Comparison of ENCODE assay signal across 8 mouse cellular contexts in genomic region chr10:59223301-59223700, GRCm38 (mm10). TPM values are rescaled to one million over a fixed set of nuclear protein-coding genes. Genes with fewer than 3 reads are reported as not detected.
DNase-seq lines count a peak whose midpoint lies in the region; ATAC-seq and TF ChIP-seq lines count a peak whose summit lies in the region.

No protein-coding gene starts in this region.

- WGBS in heart, embryonic 13.5 days: 42% methylated on average over 14 of the region's 14 CpGs
- WGBS in hindbrain, embryonic 14.5 days: 41% methylated on average over 14 of the region's 14 CpGs
- 38% methylated on average over 14 of the region's 14 CpGs for WGBS in midbrain, embryonic 13.5 days

- ATAC-seq in heart, embryonic 13.5 days (ENCODE audit: extremely low read depth, insufficient number of reproducible peaks, low FRiP score, low TSS enrichment): no peak
- no peak for ATAC-seq in hindbrain, embryonic 14.5 days (ENCODE audit: low FRiP score)
- no peak for ATAC-seq in midbrain, embryonic 13.5 days

- peak overlapping the region; percentile 100 for H3K4me2 ChIP-seq in heart, embryonic 13.5 days
- peak overlapping the region; percentile 99 for H3K4me2 ChIP-seq in hindbrain, embryonic 14.5 days (replicated peaks)
- H3K4me2 ChIP-seq in midbrain, embryonic 13.5 days (replicated peaks): peak overlapping the region; percentile 99

- no peak overlapping the region for H3K27ac ChIP-seq in heart, embryonic 13.5 days (replicated peaks)
- no peak overlapping the region for H3K27ac ChIP-seq in cortical plate, adult 2 months (ENCODE audit: insufficient read depth, low read length)
- no peak overlapping the region for H3K27ac ChIP-seq in hindbrain, embryonic 14.5 days
- H3K27ac ChIP-seq in midbrain, embryonic 13.5 days: no peak overlapping the region

- TF ChIP-seq POLR2A in cortical plate, adult 2 months (IDR thresholded peaks at IDR 0.05; ENCODE audit: extremely low read depth, insufficient read depth, low read length): no peak

- DNase-seq in heart, postnatal 14 days: no peak
- no peak for DNase-seq in hindbrain, embryonic 14.5 days (ENCODE audit: low spot score)
- no peak for DNase-seq in left cerebral cortex, adult 9 months (ENCODE audit: low spot score in 2 of 2)
- no peak for DNase-seq in left cerebral cortex, adult 18-20 months (ENCODE audit: low spot score in 2 of 2)
- DNase-seq in cerebellum, postnatal 36 days: no peak

- peaks cover 7% of the 10 kb centered on the region; the same call in 1 of the 2 replicates for H3K27me3 ChIP-seq in heart, embryonic 13.5 days (replicated peaks)
- no peaks in the 10 kb centered on the region for H3K27me3 ChIP-seq in hindbrain, embryonic 14.5 days (ENCODE audit: control insufficient read depth, insufficient read depth, low read length)
- H3K27me3 ChIP-seq in midbrain, embryonic 13.5 days: no peaks in the 10 kb centered on the region

- no peak for TF ChIP-seq CTCF in cortical plate, adult 2 months (IDR thresholded peaks at IDR 0.05; ENCODE audit: extremely low read depth, insufficient read depth, low read length)

- intact Hi-C loops in heart, postnatal 14 days (cut with DNase I): loop anchor here (5.0 kb wide), 2 partner anchors 54 to 56 kb away; no protein-coding TSS in a partner anchor

- H3K9me3 ChIP-seq in heart, embryonic 13.5 days: no peaks in the 10 kb centered on the region
- no peaks in the 10 kb centered on the region for H3K9me3 ChIP-seq in hindbrain, embryonic 14.5 days (ENCODE audit: control insufficient read depth, low read length)
- no peaks in the 10 kb centered on the region for H3K9me3 ChIP-seq in midbrain, embryonic 13.5 days

- no peaks in the 10 kb centered on the region for H3K36me3 ChIP-seq in heart, embryonic 13.5 days
- H3K36me3 ChIP-seq in hindbrain, embryonic 14.5 days (replicated peaks; ENCODE audit: control insufficient read depth, insufficient read depth): no peaks in the 10 kb centered on the region
- H3K36me3 ChIP-seq in midbrain, embryonic 13.5 days: no peaks in the 10 kb centered on the region

- H3K4me1 ChIP-seq in heart, embryonic 13.5 days: peaks cover 30% of the 10 kb centered on the region
- H3K4me1 ChIP-seq in cortical plate, adult 2 months (ENCODE audit: control insufficient read depth, insufficient read depth, low read length): peaks cover 4% of the 10 kb centered on the region; the same call in 1 of the 2 replicates
- H3K4me1 ChIP-seq in hindbrain, embryonic 14.5 days (replicated peaks; ENCODE audit: control insufficient read depth, insufficient read depth, low read length): peaks cover 27% of the 10 kb centered on the region
- H3K4me1 ChIP-seq in midbrain, embryonic 13.5 days (replicated peaks): peaks cover 37% of the 10 kb centered on the region

- H3K4me3 ChIP-seq in heart, embryonic 13.5 days: peak overlapping the region; percentile 73
- peak overlapping the region; percentile 95 for H3K4me3 ChIP-seq in cortical plate, adult 2 months (ENCODE audit: insufficient read depth, low read length)
- H3K4me3 ChIP-seq in hindbrain, embryonic 14.5 days (replicated peaks; ENCODE audit: low read length): peak overlapping the region; percentile 89
- peak overlapping the region; percentile 86 for H3K4me3 ChIP-seq in midbrain, embryonic 13.5 days (replicated peaks)

- H3K9ac ChIP-seq in heart, embryonic 13.5 days: peak overlapping the region; percentile 93
- H3K9ac ChIP-seq in hindbrain, embryonic 14.5 days: peak overlapping the region; percentile 90
- peak overlapping the region; percentile 87 for H3K9ac ChIP-seq in midbrain, embryonic 13.5 days (replicated peaks)

RNA-seq across cellular contexts. Expression of gene Sowahc, which starts 1.5 kb away (rescaled TPM):
- 2.6 and 2.7 TPM in 2 replicates for polyA plus RNA-seq in heart, embryonic 13.5 days (2015; fragmentation: Nextera tagmentation; extraction: Ambion mirVana)
- total RNA-seq in heart, postnatal 14 days (2021): 1 to 10 TPM; 1.7 to 1.8 TPM
- polyA plus RNA-seq in cortical plate, adult 2 months (2012; rRNA removed): 4.4 and 5.0 TPM in 2 replicates
- polyA plus RNA-seq in hindbrain, embryonic 14.5 days (2014; fragmentation: Nextera tagmentation; extraction: Ambion mirVana): 18.8 and 21.1 TPM in 2 replicates
- polyA plus RNA-seq in midbrain, embryonic 13.5 days (2015; fragmentation: Nextera tagmentation; extraction: Ambion mirVana): 14.7 and 16.1 TPM in 2 replicates
- total RNA-seq in left cerebral cortex, adult 18-20 months (2021): 1 to 10 TPM; 6.9 to 7.8 TPM

RNA-seq across cellular contexts. Expression of gene Sept10, which starts 1.7 kb away (rescaled TPM):
- polyA plus RNA-seq in heart, embryonic 13.5 days (2015; fragmentation: Nextera tagmentation; extraction: Ambion mirVana): 36.1 and 36.5 TPM in 2 replicates
- total RNA-seq in heart, postnatal 14 days (2021): 10 to 100 TPM; 20.1 to 21.1 TPM
- 7.4 and 7.7 TPM in 2 replicates for polyA plus RNA-seq in cortical plate, adult 2 months (2012; rRNA removed)
- 22.0 TPM in 2 replicates for polyA plus RNA-seq in hindbrain, embryonic 14.5 days (2014; fragmentation: Nextera tagmentation; extraction: Ambion mirVana)
- polyA plus RNA-seq in midbrain, embryonic 13.5 days (2015; fragmentation: Nextera tagmentation; extraction: Ambion mirVana): 17.5 and 18.1 TPM in 2 replicates
- total RNA-seq in left cerebral cortex, adult 18-20 months (2021): 1 to 10 TPM; 5.5 to 7.1 TPM
